Mouse (Mus musculus): ENCODE measurements at regions not wholly inside any gene's neighbourhood (a gene's known extent, or its start where the extent isn't known, plus 50 kb on each side); places are given as distances from the start of the nearest gene placed in this dataset.

GRCm38 (mm10) chr13:28575202-28575851 is 318.0 kb downstream of the Gm11361 start:
- H3K9ac ChIP-seq (ENCODE audit: low read depth, low read length): no peak overlapping the region
- no peaks in the 10 kb centered on the region for H3K36me3 ChIP-seq (ENCODE audit: control insufficient read depth, insufficient read depth, low read length)
- H3K4me3 ChIP-seq (ENCODE audit: low read depth, low read length): no peak overlapping the region
- no peaks in the 10 kb centered on the region for H3K27me3 ChIP-seq (replicated peaks; ENCODE audit: control insufficient read depth, insufficient read depth, low read length)
- no peak overlapping the region for H3K27ac ChIP-seq (ENCODE audit: low read depth, low read length)
- no peaks in the 10 kb centered on the region for H3K9me3 ChIP-seq (ENCODE audit: control insufficient read depth, low read length)
- DNase-seq (ENCODE audit: low spot score) (no peak), ATAC-seq (replicated peaks; ENCODE audit: low FRiP score) (peak; percentile 72)
- 48% methylated on average over 9 of the region's 9 CpGs for WGBS
- no peak overlapping the region for H3K4me2 ChIP-seq
- H3K4me1 ChIP-seq (replicated peaks; ENCODE audit: control insufficient read depth, insufficient read depth, low read length): peaks cover 7% of the 10 kb centered on the region; the same call in 1 of the 2 replicates

- no peak overlapping the region for H3K4me2 ChIP-seq
- no peaks in the 10 kb centered on the region for H3K9me3 ChIP-seq (ENCODE audit: control insufficient read depth, low read length)
- H3K4me3 ChIP-seq (ENCODE audit: low read depth, low read length): no peak overlapping the region
- DNase-seq (ENCODE audit: low spot score) (no peak), ATAC-seq (replicated peaks; ENCODE audit: low FRiP score) (no peak)
- H3K27me3 ChIP-seq (replicated peaks; ENCODE audit: control insufficient read depth, insufficient read depth, low read length): no peaks in the 10 kb centered on the region
- peaks cover 7% of the 10 kb centered on the region; the same call in 1 of the 2 replicates for H3K4me1 ChIP-seq (replicated peaks; ENCODE audit: control insufficient read depth, insufficient read depth, low read length)
- H3K27ac ChIP-seq (ENCODE audit: low read depth, low read length): no peak overlapping the region
- 94% methylated on average over 1 of the region's 1 CpGs for WGBS
- no peak overlapping the region for H3K9ac ChIP-seq (ENCODE audit: low read depth, low read length)
- H3K36me3 ChIP-seq (ENCODE audit: control insufficient read depth, insufficient read depth, low read length): no peaks in the 10 kb centered on the region
Measured at GRCm38 (mm10) chr13:28573364-28573763, 316.0 kb downstream of the Gm11361 start.

- WGBS: 72% methylated on average over 1 of the region's 1 CpGs
- peak; percentile 74 for ATAC-seq (replicated peaks; ENCODE audit: low FRiP score)
Measured at GRCm38 (mm10) chr13:28572448-28572847, 315.1 kb downstream of the Gm11361 start.

GRCm38 (mm10) chr13:28571716-28572115 is 314.4 kb downstream of the Gm11361 start:
- no peaks in the 10 kb centered on the region for H3K36me3 ChIP-seq (ENCODE audit: control insufficient read depth, insufficient read depth, low read length)
- peaks cover 7% of the 10 kb centered on the region; the same call in 1 of the 2 replicates for H3K4me1 ChIP-seq (replicated peaks; ENCODE audit: control insufficient read depth, insufficient read depth, low read length)
- 74% methylated on average over 5 of the region's 5 CpGs for WGBS
- H3K9ac ChIP-seq (ENCODE audit: low read depth, low read length): no peak overlapping the region
- H3K27ac ChIP-seq (ENCODE audit: low read depth, low read length): no peak overlapping the region
- H3K4me2 ChIP-seq: no peak overlapping the region
- no peak for DNase-seq (ENCODE audit: low spot score)
- no peak for ATAC-seq (replicated peaks; ENCODE audit: low FRiP score)
- H3K4me3 ChIP-seq (ENCODE audit: low read depth, low read length): no peak overlapping the region
- no peaks in the 10 kb centered on the region for H3K27me3 ChIP-seq (replicated peaks; ENCODE audit: control insufficient read depth, insufficient read depth, low read length)
- H3K9me3 ChIP-seq (ENCODE audit: control insufficient read depth, low read length): no peaks in the 10 kb centered on the region

More at GRCm38 (mm10) chr13:28572448-28572847, 315.1 kb downstream of the Gm11361 start:
- Histone ChIP-seq H3K27ac (ENCODE audit: low read depth, low read length) (no peak overlapping the region), H3K4me1 (replicated peaks; ENCODE audit: control insufficient read depth, insufficient read depth, low read length) (peaks cover 7% of the 10 kb centered on the region; the same call in 1 of the 2 replicates), H3K4me3 (ENCODE audit: low read depth, low read length) (no peak overlapping the region), H3K4me2 (no peak overlapping the region), H3K9ac (ENCODE audit: low read depth, low read length) (no peak overlapping the region), H3K27me3 (replicated peaks; ENCODE audit: control insufficient read depth, insufficient read depth, low read length) (no peaks in the 10 kb centered on the region), H3K36me3 (ENCODE audit: control insufficient read depth, insufficient read depth, low read length) (no peaks in the 10 kb centered on the region), H3K9me3 (ENCODE audit: control insufficient read depth, low read length) (no peaks in the 10 kb centered on the region)
- no peak for DNase-seq (ENCODE audit: low spot score)

- H3K4me3 ChIP-seq (ENCODE audit: low read depth, low read length): no peak overlapping the region
- DNase-seq (ENCODE audit: low spot score) (no peak), ATAC-seq (replicated peaks; ENCODE audit: low FRiP score) (no peak)
- no peaks in the 10 kb centered on the region for H3K9me3 ChIP-seq (ENCODE audit: control insufficient read depth, low read length)
- no peaks in the 10 kb centered on the region for H3K36me3 ChIP-seq (ENCODE audit: control insufficient read depth, insufficient read depth, low read length)
- no peaks in the 10 kb centered on the region for H3K27me3 ChIP-seq (replicated peaks; ENCODE audit: control insufficient read depth, insufficient read depth, low read length)
- H3K27ac ChIP-seq (ENCODE audit: low read depth, low read length): no peak overlapping the region
- H3K4me2 ChIP-seq: no peak overlapping the region
- no peaks in the 10 kb centered on the region for H3K4me1 ChIP-seq (replicated peaks; ENCODE audit: control insufficient read depth, insufficient read depth, low read length)
- 85% methylated on average over 2 of the region's 2 CpGs for WGBS
- H3K9ac ChIP-seq (ENCODE audit: low read depth, low read length): no peak overlapping the region
Measured at GRCm38 (mm10) chr13:28563585-28563984, 306.3 kb downstream of the Gm11361 start.

- Histone ChIP-seq H3K9ac (ENCODE audit: low read depth, low read length) (no peak overlapping the region), H3K4me2 (no peak overlapping the region), H3K9me3 (ENCODE audit: control insufficient read depth, low read length) (no peaks in the 10 kb centered on the region), H3K36me3 (ENCODE audit: control insufficient read depth, insufficient read depth, low read length) (no peaks in the 10 kb centered on the region), H3K27ac (ENCODE audit: low read depth, low read length) (no peak overlapping the region), H3K4me3 (ENCODE audit: low read depth, low read length) (no peak overlapping the region), H3K27me3 (replicated peaks; ENCODE audit: control insufficient read depth, insufficient read depth, low read length) (no peaks in the 10 kb centered on the region), H3K4me1 (replicated peaks; ENCODE audit: control insufficient read depth, insufficient read depth, low read length) (0 out of 2 replicates have a peak, but pooled peaks cover 7% of the 10 kb centered on the region)
- 80% methylated on average over 2 of the region's 2 CpGs for WGBS
- no peak for DNase-seq (ENCODE audit: low spot score)
- no peak for ATAC-seq (replicated peaks; ENCODE audit: low FRiP score)
Measured at GRCm38 (mm10) chr13:28560081-28560480, 302.8 kb downstream of the Gm11361 start.

GRCm38 (mm10) chr13:28557032-28557570 is 299.8 kb downstream of the Gm11361 start:
- 0 out of 2 replicates have a peak, but pooled peaks cover 10% of the 10 kb centered on the region for H3K4me1 ChIP-seq (replicated peaks; ENCODE audit: control insufficient read depth, insufficient read depth, low read length)
- H3K4me3 ChIP-seq (ENCODE audit: low read depth, low read length): no peak overlapping the region
- H3K27me3 ChIP-seq (replicated peaks; ENCODE audit: control insufficient read depth, insufficient read depth, low read length): no peaks in the 10 kb centered on the region
- no peak for DNase-seq (ENCODE audit: low spot score)
- no peak overlapping the region for H3K9ac ChIP-seq (ENCODE audit: low read depth, low read length)
- no peaks in the 10 kb centered on the region for H3K36me3 ChIP-seq (ENCODE audit: control insufficient read depth, insufficient read depth, low read length)
- ATAC-seq (replicated peaks; ENCODE audit: low FRiP score): peak; percentile 70; the same call in 1 of the 2 replicates
- H3K4me2 ChIP-seq: no peak overlapping the region
- 64% methylated on average over 4 of the region's 4 CpGs for WGBS
- no peaks in the 10 kb centered on the region for H3K9me3 ChIP-seq (ENCODE audit: control insufficient read depth, low read length)
- H3K27ac ChIP-seq (ENCODE audit: low read depth, low read length): peak overlapping the region; percentile 8; the same call in 1 of the 2 replicates

- peak; percentile 93 for ATAC-seq (replicated peaks; ENCODE audit: low FRiP score)
- 43% methylated on average over 5 of the region's 5 CpGs for WGBS
- H3K4me2 ChIP-seq: peak overlapping the region; percentile 26
Measured at GRCm38 (mm10) chr13:28556385-28556938, 299.1 kb downstream of the Gm11361 start.

More at GRCm38 (mm10) chr13:28556385-28556938, 299.1 kb downstream of the Gm11361 start:
- no peak overlapping the region for H3K4me3 ChIP-seq (ENCODE audit: low read depth, low read length)
- no peaks in the 10 kb centered on the region for H3K36me3 ChIP-seq (ENCODE audit: control insufficient read depth, insufficient read depth, low read length)
- peak overlapping the region; percentile 8; the same call in 1 of the 2 replicates for H3K27ac ChIP-seq (ENCODE audit: low read depth, low read length)
- no peak overlapping the region for H3K9ac ChIP-seq (ENCODE audit: low read depth, low read length)
- no peaks in the 10 kb centered on the region for H3K9me3 ChIP-seq (ENCODE audit: control insufficient read depth, low read length)
- DNase-seq (ENCODE audit: low spot score): no peak
- 0 out of 2 replicates have a peak, but pooled peaks cover 10% of the 10 kb centered on the region for H3K4me1 ChIP-seq (replicated peaks; ENCODE audit: control insufficient read depth, insufficient read depth, low read length)
- no peaks in the 10 kb centered on the region for H3K27me3 ChIP-seq (replicated peaks; ENCODE audit: control insufficient read depth, insufficient read depth, low read length)
